Mouse (Mus musculus) thymus, adult 2 months (tissue): Measurements from ENCODE around the gene Hmx2.

Experiments used
- CTCF ChIP-seq: fragments of 200-500 bp; IDR thresholded peaks from 2 replicates; pipeline ENCODE4 v1.5.1; 2012; ENCODE audit warnings: mild to moderate bottlenecking, control low read depth, low read length, moderate library complexity, borderline replicate concordance; ENCODE audit not compliant: control insufficient read depth, poor library complexity, insufficient read depth; ENCODE audit errors: extremely low read depth
- POLR2A ChIP-seq: fragments of 200-500 bp; IDR thresholded peaks from 2 replicates; pipeline ENCODE4 v1.6.1; 2012; ENCODE audit warnings: mild to moderate bottlenecking, low read length, control low read depth, moderate library complexity; ENCODE audit not compliant: control insufficient read depth, poor library complexity, insufficient read depth; ENCODE audit errors: extremely low read depth

DNA sequence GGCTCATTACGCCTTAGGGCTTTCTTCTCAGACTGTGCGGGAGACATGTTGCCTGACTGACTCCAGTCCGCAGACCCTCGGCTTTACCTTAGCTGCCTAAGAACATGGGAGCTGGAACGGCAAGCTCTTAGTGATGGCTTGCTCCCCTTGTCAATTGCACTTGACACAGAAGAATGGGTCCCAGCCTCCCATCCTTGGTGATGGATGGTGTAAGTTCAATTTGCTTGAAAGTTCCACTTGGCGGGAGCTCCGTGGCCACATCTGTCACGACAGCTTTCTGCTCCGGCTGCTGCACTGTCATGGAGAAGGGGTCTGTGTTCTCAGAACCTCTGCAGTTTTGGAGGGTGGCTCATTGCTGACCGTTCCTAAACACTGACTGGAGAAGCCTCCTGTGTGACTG lies 56.4 kb downstream of the Hmx2 start:
- TF ChIP-seq CTCF (no peak), POLR2A (no peak)
